Mouse (Mus musculus): ENCODE results near the gene Speer4c.
"Not testable (repeated sequence)": the region's sequence is repeated elsewhere in the genome, so short reads cannot be mapped to it uniquely, and the experiment has no call there.

Gene Speer4c

DNA sequence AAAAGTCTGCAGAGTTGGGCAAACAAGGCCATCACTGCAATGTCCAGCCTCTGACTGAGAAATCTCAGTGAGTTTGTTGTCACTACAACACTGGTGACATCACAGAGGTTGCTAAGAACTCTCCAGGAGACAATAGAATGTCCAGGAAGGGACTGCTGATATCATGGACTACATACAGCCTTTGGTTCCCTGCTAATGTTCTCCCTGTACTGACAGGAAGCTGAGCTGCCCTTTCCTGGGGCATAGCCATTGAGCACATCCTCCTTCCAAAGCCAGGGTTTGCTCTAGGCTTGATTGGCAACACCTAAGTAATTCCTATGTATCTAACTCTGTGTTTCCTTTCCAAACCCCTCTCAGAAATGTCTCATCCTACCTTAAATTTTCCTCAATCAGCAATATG, at the start of gene Speer4c:
TSS of gene Speer4c (minus strand) at position 101 of the 400 bp plus-strand sequence.
- DNase-seq (ENCODE audit: low read depth, low spot score) = not testable (repeated sequence)

DNA sequence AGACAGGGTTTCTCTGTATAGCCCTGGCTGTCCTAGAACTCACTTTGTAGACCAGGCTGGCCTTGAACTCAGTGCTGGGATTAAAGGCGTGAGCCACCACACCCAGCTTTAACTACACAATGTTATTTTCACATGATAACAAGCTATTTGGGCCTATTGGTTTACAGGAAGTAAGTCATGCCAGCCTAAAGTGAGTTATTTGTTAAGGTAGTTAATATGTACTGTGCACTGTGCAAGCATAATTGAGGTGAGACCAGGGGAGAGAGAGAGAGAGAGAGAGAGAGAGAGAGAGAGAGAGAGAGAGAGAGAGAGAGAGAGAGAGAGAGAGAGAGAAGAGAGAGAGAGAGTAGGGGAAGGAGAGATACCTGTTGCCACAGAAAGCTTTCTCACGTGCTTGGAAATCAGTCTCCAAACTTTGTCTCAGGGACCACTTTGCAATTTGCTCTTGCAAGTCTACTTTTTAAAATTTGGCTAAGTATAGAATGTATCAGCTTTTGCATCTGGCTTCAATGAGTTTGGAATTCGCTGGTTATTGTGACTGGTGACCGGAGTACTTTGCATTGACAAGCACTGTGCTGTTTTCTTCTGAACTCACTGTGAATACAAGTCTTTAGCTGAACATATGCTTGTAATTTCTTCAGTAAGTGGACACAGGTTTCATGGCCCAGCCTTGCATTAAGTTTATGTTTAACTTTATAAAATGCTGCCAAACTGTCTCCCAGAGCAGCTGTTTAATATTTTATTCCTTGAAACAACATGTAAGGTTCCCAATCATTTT, 33.6 kb upstream of the Speer4c start:
- no peak for DNase-seq (ENCODE audit: low read depth, low spot score)

DNA sequence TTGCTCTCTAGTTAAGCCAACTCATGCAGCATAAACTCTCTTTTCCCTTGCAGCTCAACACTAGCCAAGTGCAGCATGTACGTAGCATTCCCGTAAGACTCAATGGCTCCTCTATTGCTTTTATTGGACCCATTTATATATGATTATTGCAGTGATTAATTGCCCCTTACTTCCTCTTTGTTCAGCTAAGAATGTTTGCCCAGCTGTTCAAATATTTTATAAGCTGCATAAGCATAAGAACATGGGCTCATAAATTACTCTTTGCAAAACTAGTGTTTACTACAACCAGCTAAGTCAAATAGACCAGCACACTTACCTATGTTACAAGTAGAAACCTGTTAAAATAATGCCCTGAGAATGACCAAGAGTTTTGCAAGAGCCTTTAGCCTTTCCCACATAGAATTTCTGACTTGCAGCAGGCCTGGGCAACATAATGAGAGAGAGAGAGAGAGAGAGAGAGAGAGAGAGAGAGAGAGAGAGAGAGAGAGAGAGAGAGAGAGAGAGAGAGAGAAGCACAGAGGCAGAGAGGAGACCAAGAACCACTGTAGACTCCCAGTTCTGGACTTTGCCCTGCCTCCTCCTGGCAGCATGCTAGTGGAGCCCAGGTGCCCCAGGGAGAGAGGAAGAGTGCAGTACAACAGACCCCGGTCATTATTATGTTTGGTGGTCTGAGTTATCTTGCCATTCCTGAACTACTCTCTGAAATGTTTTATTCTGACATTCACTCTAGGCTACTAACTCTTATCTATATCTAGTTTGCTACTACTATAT, 20.2 kb upstream of the Speer4c start:
- DNase-seq (ENCODE audit: low read depth, low spot score) = no peak

DNA sequence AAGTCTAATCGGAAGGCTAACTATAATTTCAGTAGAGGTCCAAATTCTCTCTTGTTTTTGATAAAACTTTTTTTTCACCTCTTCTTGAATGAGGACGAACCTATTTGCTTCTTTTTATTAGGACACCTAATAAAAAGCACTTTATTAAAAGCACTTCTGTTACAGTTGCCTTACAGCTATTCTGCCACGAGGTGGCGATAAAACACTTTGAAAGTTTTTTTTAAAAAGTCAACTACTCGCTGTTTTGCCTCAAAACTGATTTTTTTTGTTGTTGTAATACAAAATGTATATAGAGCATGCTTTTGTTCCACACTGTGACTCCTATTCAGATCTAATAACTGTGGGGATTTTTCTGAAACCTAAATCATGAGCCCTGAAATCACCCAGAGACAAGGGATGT, 11.2 kb downstream of the Speer4c start:
- not testable (repeated sequence) for DNase-seq (ENCODE audit: low read depth, low spot score)

DNA sequence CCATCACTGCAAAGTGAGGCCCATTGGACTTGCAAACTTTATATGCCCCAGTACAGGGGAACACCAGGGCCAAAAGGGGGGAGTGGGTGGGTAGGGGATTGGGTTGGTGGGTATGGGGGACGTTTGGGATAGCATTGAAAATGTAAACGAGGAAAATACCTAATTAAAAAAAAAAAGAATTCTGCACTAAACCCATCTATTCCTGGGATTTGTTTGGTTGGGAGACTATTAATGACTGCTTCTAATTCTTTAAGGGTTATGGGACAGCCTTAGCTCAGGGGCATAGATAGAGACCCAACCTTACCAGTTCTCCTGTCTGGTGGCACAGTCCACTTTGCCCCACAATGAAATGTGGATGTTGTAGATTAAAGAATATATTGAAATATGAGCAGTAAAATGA, 16.4 kb downstream of the Speer4c start:
- DNase-seq (ENCODE audit: low read depth, low spot score) = not testable (repeated sequence)

DNA sequence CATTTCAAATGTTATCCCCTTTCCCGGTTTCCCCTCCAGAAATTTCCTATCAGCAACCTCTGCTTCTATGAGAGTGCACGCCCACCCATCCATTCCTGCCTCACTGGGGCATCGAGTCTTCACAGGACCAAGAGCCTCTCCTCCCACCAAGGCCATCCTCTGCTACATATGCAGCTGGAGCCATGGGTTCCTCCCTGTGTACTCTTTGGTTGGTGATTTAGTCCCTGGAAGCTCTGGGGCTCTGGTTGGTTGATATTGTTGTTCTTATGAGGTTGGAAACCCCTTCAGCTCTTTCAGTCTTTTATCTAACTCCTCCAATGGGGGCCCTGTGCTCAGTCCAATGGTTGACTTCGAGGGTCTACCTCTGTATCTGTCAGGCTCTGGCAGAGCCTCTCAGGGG, 22.2 kb downstream of the Speer4c start:
- DNase-seq (ENCODE audit: low read depth, low spot score) = not testable (repeated sequence)

DNA sequence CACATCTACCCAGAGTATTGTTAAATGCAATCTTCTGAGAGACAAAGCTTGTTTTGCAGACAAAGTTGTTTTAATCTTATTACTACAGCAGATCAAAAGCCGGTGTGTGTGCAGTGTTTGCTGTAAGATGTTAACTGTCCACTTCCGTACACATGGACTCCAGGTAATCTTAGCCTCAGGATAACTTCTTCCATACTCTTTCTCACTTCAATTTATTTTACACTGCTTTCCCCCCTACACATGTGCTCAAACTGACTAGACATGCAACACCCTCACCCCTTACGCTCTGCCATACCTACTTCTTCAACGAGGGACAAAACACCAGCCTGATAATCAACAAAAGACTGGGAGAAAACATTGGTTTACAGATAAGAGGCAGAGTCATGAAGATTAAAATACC, 23.2 kb downstream of the Speer4c start:
- not testable (repeated sequence) for DNase-seq (ENCODE audit: low read depth, low spot score)

DNA sequence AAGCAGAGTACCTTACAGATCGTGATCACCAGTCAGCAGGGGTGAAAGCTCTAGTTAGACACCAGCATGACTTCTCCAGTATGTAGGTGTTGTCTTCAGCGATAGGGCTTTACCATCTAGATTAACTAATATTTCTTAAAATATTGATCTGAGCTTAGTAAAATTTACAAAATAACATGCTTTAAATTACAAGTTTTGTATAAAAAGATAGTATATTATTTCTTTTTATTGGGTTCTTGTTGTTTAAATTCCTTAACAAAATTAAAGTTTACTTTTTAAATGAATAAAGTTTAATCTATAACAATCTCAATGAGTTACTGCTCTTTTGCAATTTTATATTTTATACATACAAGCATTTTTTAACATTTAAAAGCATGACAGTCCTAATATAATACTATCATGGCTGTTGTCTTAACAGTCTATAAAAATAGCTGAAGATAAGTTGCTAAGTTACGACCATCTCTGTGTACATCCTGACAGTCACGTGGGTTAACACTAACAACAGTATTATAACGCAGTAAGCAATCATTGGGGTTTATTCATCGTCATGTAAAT, 24.3 kb downstream of the Speer4c start:
- not testable (repeated sequence) for DNase-seq (ENCODE audit: low read depth, low spot score)

GRCm38 (mm10) chr5:15688874-15689658, 25.0 kb downstream of the Speer4c start:
- not testable (repeated sequence) for DNase-seq (ENCODE audit: low read depth, low spot score)

GRCm38 (mm10) chr5:15681301-15682035, 32.6 kb downstream of the Speer4c start:
- not testable (repeated sequence) for DNase-seq (ENCODE audit: low read depth, low spot score)

GRCm38 (mm10) chr5:15679980-15680949, 33.8 kb downstream of the Speer4c start:
- DNase-seq (ENCODE audit: low read depth, low spot score) = not testable (repeated sequence)

DNA sequence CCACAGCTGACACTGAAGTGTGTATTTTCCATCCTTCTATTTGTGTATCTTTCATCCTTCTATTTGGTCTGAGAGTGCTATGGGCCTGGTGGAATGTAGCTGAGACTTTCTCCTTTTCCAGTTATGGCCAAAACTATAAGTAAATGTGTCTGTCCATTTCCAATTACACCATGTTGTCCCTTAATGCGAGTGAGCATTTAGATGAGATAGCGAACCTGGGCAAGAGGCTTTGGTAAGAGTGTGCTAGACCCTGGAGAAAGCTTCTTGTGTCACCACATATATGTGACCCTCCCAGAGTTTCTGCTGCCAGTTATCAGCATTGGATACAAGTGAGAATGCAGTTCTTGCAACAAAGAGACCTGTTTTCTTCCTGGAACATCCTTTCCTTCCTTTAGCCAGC, 35.2 kb downstream of the Speer4c start:
- DNase-seq (ENCODE audit: low read depth, low spot score) = not testable (repeated sequence)

- DNase-seq (ENCODE audit: low read depth, low spot score) = not testable (repeated sequence)
These were observed 36.3 kb downstream of the Speer4c start for GRCm38 (mm10) chr5:15677750-15678149.

DNA sequence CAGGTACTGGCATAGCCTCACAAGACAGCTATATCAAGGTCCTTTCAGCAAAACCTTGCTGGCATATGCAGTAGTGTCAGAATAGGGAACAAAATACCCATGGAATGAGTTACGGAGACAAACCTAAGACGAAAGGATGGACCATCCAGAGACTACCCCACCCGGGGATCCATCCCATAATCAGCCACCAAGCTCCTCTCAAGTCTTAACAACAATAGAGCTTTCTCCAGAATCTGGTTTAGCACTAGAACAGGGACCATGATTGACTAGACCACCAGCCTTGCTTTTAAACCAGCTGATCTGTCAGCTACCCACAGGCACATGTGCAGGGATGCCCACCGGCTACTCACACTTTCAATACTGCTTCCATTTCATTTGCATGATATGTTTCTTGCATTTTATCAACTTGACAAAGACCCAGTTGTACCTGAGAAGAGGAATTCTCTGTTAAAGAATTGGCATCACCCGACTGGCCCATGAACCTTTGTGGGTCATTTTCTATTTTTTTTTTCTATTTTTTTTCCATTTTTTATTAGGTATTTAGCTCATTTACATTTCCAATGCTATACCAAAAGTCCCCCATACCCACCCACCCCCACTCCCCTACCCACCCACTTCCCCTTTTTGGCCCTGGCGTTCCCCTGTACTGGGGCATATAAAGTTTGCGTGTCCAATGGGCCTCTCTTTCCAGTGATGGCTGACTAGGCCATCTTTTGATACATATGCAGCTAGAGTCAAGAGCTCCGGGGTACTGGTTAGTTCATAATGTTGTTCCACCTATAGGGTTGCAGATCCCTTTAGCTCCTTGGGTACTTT, 39.4 kb downstream of the Speer4c start:
- DNase-seq (ENCODE audit: low read depth, low spot score) = not testable (repeated sequence)

DNA sequence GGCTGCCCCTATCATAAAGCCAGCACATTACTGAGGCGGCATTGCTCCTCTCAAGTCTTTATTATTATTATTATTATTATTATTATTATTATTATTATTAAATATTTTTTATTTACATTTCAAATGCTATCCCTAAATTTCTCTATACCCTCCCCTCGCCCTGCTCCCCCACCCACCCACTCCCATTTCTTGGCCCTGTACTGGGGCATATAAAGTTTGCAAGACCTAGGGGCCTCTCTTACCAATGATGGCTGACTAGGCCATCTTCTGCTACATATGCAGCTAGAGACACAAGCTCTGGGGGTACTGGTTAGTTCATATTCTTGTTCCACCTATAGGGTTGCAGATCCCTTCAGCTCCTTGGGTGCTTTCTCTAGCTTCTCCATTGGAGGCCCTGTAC, 40.1 kb downstream of the Speer4c start:
- not testable (repeated sequence) for DNase-seq (ENCODE audit: low read depth, low spot score)

GRCm38 (mm10) chr5:15670789-15671188, 43.3 kb downstream of the Speer4c start:
- DNase-seq (ENCODE audit: low read depth, low spot score) = not testable (repeated sequence)

DNA sequence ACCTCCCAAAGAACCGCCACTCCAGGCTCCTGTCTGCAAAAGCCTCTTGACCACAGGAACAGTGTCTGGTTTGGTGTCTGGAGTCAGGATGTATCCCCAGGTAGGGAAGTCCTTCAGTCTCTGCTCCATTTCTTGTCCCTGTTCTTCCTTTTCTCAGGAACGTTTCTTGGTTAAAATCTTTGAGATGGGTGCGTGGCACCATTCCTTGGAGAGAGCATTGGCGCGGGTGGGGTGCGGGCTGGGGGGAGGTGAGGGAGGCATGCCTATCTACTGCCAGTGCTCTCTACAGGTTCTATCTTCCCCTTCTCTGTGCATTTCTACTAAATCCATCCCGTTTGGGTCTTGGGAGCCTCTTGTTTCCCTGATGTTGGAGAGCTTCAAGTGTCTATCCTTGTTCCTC, 50.2 kb downstream of the Speer4c start:
- DNase-seq (ENCODE audit: low read depth, low spot score) = not testable (repeated sequence)

Measured in retina, adult 2 months (tissue).